Mouse (Mus musculus) gastrocnemius, postnatal 4 days (tissue): ENCODE results near the gene Tbc1d8b. TPM values are rescaled to one million over a fixed set of nuclear protein-coding genes. Genes with fewer than 3 reads are reported as not detected.
"Not testable (repeated sequence)": the region's sequence is repeated elsewhere in the genome, so short reads cannot be mapped to it uniquely, and the experiment has no call there.

Experiments
- DNase-seq, 2 experiments: peaks; one replicate each; pipeline ENCODE4 v3.0.0; 2021 to 2022; ENCODE audit warnings: low spot score in 2 of 2, mixed read lengths in 2 of 2
- long read RNA-seq, 2 experiments: library from polyadenylated mRNA; stranded (forward); transcript quantifications; one replicate each; pipeline ENCODE4 v2.0.0; 2021
- total RNA-seq, 2 experiments: library from RNA; stranded (reverse); gene quantifications; 2 replicates each; pipeline ENCODE4 v1.2.3; 2021

Tbc1d8b gene
- 10 to 100 TPM in 1 of 2 experiments, 1 to 10 TPM in 1; 6.8 to 10.0 TPM for total RNA-seq
- long read RNA-seq, experiment 1, partial matches to known transcripts, result 0 of 1 reads
- long read RNA-seq, experiment 1, other reads (novel, unspliced or antisense), result 1 of 1 reads
- long read RNA-seq, experiment 2, partial matches to known transcripts, result 1 of 2 reads
- long read RNA-seq, experiment 2, other reads (novel, unspliced or antisense), result 1 of 2 reads

DNA sequence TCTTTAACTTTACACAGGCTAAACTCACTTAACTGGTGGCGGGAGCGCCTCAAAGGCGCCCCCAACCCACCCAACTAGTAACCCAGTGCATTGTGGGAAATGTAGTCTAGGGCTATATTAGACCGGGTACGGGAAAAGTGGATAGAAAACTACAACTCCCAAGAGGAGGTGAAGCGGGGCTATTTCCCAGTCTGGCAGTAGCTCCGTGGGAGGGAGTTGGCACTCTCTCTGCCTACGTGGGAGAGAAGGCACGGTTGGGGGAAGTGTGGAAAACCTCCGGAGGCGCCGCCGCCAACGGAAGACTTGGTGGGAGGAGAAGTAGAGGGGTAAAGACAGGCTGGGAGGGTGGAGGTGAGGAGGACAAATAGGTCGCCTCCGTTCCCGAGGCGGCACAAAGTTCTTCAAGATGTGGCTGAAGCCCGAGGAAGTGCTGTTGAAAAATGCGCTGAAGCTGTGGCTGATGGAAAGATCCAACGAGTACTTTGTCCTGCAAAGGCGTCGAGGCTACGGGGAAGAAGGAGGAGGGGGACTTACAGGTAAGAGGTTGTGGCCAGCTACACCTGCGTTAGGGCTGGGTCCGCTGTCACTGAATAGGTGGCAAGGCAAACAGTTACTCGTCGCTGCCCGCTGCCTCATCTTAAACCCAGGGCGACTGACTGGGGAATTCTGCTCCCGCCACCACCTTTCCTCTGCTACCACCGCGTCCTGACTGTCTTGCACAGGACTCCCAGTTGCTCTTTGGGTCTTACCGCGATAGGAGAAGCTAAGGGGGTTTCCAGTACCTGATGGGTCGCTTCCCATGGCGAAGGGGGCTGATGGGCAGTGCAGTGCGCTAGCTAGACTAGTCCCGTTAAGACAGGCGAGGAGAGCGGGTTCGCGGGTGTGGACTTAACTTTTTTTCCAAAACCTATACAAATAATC lies at the start of gene Tbc1d8b:
Tbc1d8b (plus strand) TSS at position 222 of the 921 bp plus-strand sequence.
- peak; percentile 35 to 79 for DNase-seq

- no peak for DNase-seq
These were observed 45.1 kb upstream of the Tbc1d8b start for GRCm38 (mm10) chrX:139639744-139640143.

- DNase-seq, result no peak
These were observed 44.4 kb upstream of the Tbc1d8b start for GRCm38 (mm10) chrX:139640418-139640817.

- DNase-seq, result no peak
These were observed 32.6 kb upstream of the Tbc1d8b start for GRCm38 (mm10) chrX:139652226-139652625.

DNA sequence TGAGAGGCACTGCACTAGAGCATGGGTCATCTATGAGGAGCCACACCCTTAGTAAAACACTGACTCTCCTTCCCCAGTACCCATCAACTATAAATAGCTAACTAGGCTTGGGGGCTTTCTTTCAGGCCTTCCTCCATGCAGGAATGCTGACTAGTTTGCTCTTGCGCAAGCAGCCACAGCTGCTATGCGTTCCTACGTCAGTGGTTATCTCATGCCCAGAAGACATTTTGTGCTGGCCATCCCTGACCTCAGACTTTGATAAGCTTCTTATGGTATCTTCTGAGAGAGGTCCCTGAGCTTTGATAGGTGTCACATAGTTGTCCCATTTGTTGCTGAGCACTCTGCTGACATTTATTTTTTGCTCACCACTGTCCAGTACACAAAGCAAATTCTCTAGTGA lies 31.5 kb upstream of the Tbc1d8b start:
- DNase-seq, result no peak

GRCm38 (mm10) chrX:139654350-139655063 lies 30.3 kb upstream of the Tbc1d8b start:
- DNase-seq, result no peak

DNA sequence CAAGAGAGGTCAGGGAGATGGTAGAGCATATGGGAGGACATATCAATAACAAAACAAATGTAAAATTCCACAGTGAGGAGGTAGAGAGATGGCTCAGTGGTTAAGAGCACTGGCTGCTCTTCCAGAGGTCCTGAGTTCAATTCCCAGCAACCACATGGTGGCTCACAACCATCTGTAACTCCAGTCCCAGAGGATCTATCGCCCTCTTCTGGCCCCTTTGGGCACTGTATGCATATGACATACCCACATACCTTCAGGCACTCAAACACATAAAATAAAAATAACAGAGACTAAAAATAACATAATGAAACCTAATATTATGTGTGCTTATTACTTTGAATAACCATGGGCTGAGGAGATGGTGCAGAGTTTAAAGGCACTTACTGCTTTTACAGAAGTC lies 22.7 kb upstream of the Tbc1d8b start:
- DNase-seq, result no peak

GRCm38 (mm10) chrX:139665829-139666228 lies 19.0 kb upstream of the Tbc1d8b start:
- DNase-seq, result no peak

GRCm38 (mm10) chrX:139684410-139684774 lies 404 bp upstream of the Tbc1d8b start:
- peak in 1 of 2 experiments; percentile 4 for DNase-seq

GRCm38 (mm10) chrX:139714381-139714780 lies 29.6 kb downstream of the Tbc1d8b start, which contains the start of gene Gm15013:
Gene Gm15013 (minus strand): TSS chrX:139714481.
- no peak for DNase-seq

- DNase-seq, result no peak
These were observed 37.6 kb downstream of the Tbc1d8b start for GRCm38 (mm10) chrX:139722350-139722749.

GRCm38 (mm10) chrX:139730541-139730940 lies 45.7 kb downstream of the Tbc1d8b start:
- no peak for DNase-seq

DNA sequence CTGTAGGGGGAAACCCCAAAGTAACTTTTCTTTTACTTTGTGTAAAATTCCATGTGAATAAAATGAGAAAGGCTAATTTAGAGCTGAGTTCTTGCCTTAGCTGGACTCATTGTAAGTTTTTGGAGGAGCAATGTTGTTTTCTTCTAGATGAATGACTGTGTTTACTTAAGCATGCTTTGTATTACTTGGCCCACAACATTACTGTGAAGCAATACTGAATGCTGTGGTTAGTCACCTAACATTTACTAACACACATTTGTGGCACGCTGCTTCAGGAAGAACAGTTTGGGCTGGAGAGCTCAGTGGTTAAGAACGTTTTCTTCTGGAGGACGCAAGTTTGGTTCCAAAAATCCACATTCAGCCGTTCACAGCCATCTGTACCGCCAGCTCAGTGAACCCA lies 52.3 kb downstream of the Tbc1d8b start:
- DNase-seq, result no peak

- DNase-seq, result peak; percentile 22 to 34
These were observed 67.1 kb downstream of the Tbc1d8b start for GRCm38 (mm10) chrX:139751855-139752254.

DNA sequence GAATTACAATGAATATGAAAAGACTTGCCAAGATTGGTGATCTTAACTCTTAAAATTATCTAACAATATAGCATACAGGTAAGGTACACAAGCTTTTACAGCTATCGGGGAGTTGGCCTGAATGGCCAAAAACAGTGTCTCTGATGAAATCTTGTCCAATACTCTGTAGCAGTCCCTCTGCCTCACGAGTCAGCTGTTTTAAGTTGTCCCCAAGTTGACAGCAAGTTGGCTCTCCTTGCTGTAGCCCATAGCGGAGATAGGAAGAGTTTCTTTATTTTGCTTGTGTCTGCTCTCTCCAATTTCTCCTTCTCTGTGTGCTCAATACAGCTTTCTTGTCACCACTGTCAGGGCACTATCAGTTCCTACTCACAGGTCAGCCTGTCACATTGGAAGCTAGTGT lies 73.8 kb downstream of the Tbc1d8b start:
- DNase-seq, result not testable (repeated sequence)

GRCm38 (mm10) chrX:139762546-139762945 lies 77.8 kb downstream of the Tbc1d8b start:
- no peak for DNase-seq

- no peak for DNase-seq
These were observed 85.3 kb downstream of the Tbc1d8b start for GRCm38 (mm10) chrX:139769975-139770637.

DNA sequence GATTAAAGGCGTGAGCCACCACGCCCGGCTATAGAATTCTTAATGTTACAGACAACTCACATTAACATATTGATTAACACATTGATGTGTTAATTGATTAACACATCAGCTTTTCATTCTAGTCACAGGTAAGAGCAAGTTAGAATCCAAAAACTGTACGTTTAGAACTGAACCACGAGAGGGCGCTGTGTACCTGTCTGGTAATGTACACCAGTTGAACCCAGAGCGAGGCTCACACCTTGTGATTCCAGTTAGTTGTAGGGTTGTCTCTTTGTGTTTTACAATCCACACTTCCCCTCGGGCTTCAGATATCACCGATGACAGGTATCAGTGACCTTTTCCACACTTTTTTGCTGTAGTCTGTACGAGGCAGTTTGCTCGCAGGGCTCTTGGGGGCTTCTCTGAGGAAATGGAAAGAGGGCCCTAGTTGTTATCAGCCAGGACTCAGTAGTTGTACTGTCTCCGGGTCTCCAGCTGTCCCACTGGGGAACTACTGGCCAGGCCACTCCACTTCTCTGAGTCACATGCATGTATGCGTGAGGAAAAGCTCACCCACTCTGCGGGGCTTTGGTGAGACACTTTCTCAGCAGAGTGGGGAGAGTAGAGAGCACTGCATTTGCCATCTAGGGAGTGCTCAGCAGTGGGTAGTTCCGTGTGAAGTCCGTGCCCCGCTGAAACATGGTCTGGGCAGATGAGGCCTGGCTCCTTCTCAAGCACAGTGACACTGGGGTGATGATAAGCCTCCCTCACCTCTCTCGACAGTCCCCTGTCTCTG lies 89.7 kb downstream of the Tbc1d8b start:
- DNase-seq, result peak in 1 of 2 experiments; percentile 32

- no peak for DNase-seq
These were observed 90.4 kb downstream of the Tbc1d8b start for GRCm38 (mm10) chrX:139775084-139775612.

GRCm38 (mm10) chrX:139777357-139777756 lies 92.6 kb downstream of the Tbc1d8b start:
- DNase-seq, result no peak
